Mouse (Mus musculus) induced T-regulatory cell, adult 2 months (primary cell): ENCODE data around the gene Efcab10.

Source experiments
- DNase-seq: peaks from one replicate; pipeline ENCODE4 v3.0.0-alpha.2; 2012; ENCODE audit warnings: low read depth

Efcab10 gene

DNA sequence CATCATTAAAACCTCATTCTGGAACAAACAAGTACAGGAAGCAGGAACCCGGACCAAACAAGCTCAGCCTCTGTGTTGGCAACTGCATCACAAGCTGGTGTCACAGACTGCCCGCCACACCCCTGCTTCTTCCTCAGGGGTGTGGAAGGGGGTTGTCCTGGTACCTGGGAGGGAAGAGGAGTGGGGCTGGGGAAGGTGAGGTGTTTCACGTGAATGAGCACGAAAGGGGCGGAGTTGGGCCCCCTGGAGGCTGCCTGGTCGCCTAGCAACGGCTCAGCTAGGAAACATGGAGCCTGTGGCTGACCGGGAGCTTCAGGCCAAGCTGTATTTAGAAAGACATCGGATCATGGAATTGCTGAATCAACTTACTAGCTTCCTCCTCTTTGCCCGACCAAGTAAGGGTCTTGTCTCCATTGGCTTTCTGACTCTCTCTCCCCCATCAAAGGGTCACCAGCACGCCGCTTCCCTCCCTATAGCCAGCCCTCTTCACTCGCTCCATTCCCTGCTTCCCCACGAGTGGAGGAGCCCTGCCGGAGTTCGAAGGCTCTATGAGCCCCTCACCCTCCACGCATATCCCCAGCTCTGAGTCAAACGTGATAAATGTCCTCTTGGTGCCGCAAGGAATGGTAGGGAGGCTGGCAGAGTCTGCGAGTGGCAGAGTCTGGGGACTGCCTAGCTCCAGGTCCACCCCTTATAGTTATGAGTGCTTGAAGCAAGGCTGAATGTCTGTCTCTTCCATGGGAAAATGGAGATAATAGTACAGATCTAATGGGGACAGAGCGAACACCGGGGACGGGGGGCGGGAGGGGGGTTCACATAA, at the start of gene Efcab10:
Gene Efcab10 (plus strand): TSS at position 51 of the 820 bp plus-strand sequence.
- DNase-seq: no peak

DNA sequence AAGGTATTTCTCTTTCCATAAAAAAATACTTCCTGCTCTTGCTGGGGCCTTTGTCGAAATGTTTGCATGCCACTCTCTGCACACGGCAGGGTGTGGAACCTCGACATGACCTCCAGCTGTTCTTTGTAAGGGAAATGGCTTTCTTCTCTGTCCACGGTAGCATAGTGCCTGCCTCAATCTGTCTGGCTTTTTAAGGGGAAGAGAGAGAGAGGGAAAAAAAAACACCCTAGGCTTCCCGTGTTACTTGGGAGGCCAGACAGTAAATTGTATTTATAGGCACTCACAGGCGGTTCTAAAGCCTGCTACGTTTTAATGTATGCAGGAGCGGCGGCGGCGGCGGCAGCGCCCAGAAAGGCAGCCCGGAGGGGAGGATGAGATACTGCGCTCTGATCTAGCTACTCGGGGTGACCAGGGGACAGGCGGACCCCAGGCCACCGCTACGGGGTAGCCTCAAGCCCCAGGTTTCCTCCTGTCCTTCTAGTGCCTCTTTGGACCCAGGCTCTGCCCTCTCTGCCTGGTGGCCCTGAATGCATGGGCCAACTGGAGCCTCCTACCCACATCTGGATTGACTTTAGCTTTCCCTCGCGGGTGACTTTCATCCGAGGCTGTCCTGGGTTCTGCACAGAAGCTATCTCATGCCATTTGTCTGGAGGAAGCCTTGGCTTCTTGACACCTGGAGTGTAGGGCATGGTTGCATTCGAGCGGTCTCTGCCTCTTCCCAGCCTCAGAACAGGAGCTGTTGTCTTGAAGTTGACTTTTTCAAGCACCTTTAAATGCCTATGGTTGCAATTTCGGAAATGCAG, 49.5 kb upstream of the Efcab10 start:
- no peak for DNase-seq

DNA sequence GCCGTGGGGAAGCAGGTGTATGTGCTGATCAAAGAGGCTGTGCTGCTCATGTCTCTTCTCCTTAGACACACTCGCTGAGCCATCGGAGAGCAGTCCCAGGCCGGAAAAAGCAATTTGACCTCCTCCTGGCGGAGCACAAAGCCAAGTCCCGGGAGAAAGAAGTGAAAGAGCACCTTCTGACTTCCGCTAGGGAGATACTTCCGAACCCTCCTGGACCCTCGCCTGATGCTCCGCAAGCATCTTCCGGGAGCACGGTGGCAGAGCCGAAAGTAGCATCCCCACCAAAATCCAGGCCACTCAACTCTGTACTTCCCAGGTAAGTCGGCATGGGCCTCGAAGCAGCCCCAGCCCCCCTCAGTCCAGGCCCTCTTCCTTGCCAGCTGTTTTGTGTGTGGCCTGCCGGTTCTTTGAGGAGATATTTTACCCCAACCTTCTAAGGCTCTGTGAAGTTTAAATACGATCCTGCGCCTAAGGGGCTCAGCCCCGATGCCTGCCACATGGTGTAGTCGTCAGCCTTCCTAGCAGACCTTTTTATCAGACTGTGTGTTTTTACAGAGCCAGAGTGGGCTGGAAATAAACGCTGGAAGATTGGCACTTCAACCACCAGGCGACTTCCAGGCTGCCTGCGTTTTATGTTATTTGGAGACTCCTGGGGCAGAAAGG, 48.8 kb upstream of the Efcab10 start:
- DNase-seq: no peak

DNA sequence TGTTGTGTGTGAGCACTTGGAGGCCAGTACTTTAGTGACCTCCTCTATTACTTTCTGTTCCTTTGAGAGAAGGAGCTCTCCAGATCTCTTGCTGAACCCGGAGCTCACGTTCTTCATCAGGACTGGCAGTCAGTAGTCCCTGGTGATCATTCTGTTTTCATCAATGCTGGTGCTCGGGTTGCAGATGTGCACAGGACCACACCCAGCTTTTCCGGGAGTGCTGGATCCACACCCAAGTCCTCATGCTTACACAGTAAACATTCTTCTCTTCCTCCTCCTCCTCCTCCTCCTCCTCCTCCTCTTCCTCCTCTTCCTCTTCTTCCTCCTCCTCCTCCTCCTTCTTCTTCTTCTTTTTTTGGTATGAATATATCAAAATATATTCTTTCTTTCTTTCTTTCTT, 42.0 kb upstream of the Efcab10 start:
- DNase-seq: no peak

DNA sequence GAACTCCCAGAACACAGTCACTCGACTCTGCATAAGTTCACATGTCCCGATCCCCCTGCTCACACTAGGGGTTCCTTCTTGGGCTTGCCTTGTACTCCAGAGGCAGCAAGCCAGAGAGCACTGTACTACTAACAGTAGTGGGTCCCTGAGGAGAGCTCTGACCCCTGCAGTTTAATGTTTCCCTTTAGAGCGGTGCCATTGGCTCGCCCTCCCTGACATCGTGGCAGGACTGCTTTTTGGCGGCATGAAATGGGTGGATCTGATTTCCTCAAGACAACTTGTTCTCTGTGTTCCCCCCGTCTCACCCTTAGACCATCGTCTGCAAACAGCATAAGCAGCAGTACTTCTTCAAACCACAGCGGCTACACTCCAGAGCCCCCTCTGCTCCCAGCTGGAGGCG, 36.3 kb upstream of the Efcab10 start:
- no peak for DNase-seq

DNA sequence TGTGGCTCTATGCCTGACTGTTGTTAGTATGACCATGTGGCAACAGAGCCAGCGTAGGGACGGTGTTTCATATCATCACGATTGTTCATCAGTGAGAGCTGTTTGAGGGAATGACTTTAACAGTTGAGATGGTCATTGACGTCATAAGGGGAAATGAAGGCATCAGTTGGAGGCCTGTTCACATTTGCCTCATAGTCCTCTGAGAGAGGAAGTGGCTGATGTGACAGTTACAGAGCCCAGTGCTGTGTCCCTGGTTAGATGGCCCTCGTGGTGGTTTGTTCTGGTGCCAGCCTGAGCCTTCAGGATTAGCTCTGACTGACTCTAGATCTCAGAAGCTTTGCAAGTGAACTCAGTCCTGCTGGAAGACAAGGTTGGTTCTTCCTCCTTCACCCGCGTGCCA, 35.4 kb upstream of the Efcab10 start:
- DNase-seq: no peak

DNA sequence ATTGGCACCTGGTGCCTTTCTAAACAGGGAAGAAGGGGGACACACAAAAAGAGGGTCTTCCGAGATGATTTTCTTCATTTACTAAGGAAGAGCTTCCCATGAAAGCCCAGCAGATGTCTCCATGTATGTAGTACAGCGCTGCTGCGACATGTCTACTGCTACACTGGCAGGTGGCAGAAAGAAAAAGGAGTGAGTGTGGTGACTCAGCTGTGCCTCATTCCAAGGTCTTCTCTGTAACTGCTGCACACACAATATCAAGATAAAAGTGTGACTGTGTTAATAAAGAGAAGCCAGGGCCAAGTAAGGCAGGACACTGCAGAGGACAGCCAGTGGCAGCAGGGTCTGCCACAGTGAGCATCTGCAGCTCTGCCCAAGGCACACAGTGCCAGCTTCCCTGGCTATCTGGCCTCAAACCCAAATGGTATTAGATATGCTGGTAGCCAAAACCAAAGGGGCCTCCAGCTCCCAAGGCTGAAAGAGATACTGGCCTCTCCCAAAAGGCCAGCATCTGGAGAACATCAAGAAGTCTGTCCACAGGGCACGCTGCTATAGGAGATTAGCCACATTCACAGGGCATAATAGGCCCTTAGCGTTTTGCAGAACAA, 34.7 kb upstream of the Efcab10 start:
- no peak for DNase-seq

DNA sequence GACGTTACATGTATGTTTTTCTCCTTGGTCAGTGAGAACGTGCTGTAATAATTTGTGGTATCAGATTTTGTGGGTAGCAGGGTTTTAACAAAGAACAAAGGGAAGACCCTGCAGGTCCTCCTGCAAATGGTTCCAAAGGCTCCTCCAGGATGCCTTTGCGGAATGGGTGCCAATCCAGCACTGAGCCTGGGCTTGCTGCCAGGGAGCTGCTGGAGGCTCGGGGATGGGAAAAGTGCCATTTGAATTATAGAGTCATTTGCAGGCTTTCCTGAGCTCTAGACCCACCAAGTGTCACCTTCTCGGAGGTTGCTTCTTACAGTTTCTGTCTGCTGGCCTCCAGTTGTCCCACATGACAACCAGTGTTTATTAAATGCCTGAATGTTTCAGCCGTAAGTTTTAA, 33.9 kb upstream of the Efcab10 start:
- DNase-seq: no peak

DNA sequence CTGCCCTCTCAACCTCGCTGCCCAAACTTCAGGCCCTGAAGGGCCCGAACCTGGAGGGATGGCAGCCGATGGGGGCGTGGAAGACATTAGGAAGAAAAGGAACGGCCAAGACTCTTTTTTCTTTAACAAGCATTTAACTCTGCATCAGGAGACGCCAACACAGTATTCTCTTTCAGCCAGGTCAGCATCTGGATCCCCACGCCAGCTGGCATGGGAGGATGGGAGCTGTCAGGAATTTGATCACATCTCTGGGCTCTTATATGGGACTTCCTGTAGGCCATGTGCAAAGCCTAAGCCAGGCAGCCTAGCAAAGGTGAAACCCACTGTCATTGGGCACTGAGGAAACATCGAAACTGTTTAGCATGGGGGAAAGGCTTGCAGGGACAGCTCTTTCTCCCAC, 30.1 kb upstream of the Efcab10 start:
- DNase-seq: no peak

DNA sequence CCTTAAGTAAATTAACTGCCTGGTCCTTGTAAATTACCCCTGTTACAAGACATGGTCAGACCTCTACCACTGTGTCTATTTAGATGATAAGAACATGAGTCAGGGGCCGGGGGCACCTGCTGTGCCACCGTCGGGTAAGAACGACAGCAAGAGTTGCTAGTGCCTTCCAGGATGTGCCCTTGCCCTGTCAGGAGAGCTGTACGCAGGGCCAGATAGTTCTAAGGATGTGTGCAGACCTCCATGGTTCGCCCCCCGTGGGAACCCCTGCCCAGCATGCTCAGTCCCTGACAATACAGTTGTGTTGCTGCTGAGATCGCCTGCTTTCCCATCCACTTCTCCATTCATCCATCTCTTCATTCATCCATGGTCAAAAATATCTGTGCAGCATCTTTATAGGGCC, 29.5 kb upstream of the Efcab10 start:
- no peak for DNase-seq

DNA sequence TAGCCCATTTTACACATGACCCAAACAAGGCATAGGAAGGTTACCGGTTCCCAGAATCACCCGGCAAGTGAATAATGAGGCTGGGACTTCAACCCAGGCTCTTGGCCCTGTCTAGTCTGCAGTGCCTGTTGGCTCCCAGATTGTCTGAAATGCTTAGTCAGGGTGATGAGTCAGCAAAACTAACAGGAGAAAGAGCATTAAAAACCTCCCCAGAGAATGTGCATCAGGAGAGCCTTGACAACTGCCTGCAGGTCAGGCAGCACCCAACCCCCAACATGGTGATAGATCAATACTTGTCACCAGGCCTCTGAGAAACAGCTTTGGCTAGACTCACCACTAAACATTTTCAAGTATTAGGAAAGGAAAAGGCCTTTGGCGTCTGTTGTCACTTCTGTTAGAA, 25.1 kb upstream of the Efcab10 start:
- DNase-seq: no peak

DNA sequence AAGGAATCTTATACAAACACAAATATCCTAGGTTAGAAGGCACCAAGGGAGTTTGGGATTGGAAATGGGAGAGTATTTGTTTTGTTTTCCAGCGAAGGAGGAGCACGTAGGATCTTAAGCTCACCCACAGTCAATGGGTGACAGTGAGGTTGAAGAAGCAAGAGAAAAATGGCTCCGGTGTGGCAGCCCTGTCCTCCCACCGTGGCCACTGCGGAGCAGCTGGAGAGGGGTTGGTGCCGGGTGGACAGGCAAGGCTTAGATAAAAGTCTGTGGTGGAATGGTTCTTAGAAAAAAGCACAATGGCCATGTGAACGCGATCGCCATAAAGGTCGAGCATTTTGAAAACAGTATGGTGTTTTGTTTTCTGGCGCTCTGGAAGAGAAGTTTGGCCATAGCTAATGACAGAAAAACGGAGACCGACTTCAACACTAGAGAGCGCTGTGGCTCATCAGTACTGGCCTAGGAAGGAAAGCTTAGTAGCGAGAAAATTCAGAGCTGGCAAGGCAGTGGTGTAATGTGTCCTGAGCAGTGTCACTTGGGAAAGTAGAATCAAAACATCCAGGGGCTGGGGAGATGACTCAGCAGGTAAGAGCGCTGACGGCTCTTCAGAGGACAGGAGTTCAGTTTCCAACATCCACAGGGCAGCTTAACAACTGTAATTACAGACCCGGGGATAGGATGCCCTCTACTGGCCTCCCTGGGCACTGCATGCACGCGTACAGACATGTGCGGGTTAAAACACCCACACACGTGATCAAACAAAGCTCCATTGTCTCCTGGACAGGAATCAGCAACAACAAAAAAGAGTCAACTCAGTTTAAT, 14.8 kb upstream of the Efcab10 start:
- peak; percentile 90 for DNase-seq

DNA sequence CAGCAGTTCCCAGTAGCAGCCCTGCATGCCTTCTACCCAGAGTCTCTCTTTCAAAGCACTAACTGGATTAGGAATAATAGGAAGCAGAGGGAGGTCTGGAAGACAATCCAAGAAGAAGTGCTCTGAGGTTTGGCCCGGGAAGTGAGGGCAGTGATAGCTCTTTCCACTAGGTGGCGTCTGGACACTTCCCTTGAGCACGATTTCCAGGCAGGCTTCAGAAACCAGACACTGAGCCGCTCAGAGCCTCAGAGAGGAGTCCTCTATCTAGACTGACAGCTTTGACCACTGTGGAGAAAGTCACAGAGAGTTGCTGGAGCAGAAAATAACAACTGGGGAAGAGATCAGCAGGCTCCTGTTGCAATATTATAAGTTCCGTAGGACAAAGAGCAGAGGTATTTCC, 5.8 kb upstream of the Efcab10 start:
- peak; percentile 80 for DNase-seq

DNA sequence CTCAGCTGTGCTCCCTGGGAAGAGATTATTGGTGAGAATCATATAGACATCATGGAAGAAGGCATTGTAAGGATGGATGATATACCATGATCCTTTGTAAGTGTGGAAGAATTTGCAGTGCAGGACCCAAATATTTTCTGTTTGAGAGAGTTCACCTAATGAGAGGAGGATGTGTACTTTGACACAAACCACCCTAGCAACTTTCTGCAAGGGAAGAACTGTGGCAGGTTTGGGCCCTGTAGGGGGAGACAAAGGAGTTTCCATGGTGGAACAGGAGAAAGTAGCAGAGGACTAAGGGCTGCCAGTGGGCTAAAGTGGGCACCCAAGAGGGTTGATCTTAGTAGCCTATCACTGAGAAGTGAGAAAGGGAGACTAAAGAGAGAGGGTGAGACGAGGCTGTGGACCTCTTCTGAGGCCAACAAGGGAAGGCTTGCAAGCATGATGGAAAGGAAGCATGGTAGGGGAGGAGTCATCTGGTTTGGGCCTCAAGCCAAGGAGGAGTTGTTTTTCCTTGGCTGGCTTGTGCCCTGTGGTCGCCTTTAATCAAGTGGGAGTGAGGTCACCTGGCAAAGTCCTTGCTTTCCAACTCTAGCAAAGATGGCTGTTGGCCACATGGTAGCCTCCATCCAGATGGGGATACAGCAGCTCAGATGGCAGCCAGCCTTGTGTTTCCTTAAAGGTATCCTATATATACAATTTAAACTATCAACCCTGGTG, 3.7 kb upstream of the Efcab10 start:
- no peak for DNase-seq

DNA sequence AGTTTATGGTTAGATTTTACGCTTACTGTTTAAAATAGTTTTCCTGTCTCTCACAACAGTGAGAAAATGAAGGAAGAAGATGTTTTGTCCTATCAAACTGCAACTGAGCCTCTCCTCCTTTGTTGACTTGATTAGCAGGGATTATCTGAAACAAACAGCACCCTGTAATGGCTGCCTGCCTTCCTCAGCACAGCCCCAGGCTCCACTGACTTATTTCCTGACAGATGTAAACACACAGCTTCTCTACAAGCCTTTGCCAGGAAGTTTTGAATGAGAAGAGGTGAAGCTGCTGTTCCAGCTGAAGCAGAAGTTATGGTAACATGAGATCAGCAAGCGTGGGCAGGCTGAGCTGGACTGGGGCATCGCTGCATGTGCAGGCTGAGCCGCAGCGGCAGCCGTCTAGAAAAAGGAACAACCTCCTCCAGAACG, 8.6 kb downstream of the Efcab10 start:
- no peak for DNase-seq

DNA sequence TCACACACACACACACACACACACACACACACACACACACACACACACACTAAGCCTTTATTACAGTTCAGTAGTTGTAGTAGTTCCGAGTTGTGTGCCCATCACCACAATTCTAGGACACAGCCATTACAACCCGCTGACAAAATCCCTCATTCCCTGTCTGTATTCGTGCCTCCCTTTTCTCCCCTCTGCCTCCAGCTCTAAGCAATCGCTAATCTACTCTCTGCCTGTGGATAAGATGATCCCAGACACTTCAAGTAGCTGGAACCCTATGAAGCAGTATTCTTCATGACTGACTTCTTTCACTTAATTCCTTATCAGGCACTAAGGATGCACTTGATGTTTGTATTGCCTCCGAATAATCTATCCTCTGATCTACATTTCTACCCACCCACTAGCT, 10.3 kb downstream of the Efcab10 start:
- DNase-seq: no peak

DNA sequence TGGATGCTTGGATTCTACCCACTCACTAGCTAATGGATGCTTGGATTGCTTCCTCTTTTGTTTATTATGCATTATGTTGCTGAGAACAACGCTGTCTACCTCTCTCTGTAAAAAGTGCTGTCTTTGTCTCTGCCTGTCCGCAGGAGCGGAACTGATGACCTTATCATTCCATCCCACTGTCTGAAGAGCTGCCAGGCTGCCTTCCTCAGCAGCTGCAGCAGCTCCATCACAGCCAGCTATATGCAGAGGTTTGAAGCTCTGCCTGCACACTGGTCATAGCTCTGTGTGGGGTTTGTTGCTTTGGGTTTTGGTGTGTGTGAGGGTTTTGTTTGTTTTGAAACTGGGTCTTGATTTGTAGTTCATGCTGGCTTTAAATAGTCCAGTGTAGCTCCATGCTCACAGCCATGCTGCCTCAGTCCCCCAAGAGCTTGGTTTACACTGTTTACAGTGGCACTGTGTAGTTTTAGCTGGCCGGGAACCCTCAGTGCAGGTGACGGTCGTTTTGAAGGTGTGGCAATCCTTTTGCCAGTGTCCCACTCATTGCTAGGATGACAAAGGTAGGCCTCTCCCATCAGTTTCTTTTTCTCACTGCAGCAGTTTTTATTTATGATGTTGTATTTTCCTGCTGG, 10.9 kb downstream of the Efcab10 start:
- no peak for DNase-seq

DNA sequence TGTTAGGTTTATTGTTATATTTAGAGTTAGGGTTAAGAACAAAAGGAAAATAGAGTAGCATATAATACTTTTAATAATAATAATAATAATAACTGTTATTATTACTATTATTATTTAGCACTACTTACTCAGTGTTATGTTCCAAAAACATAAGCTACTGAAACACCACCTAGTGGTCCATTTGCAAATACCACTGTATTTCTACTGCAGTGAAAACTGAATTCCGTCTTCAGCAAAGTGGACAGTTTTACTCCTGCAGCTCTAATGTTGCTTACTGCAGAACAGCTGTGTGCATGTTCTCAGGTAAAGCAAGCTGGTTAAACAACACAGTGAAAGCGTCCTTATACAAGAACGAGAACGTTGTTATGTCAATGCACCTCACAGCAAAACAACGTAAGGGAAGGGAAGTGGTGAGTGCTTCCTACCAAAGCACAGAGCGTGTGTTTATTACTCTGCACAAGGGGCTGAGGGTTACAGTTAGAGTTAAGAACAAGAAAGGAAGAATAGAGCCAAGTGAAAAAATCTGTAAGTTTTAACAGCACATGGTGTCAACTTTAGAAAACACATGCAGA, 17.0 kb downstream of the Efcab10 start:
- peak; percentile 42 for DNase-seq

DNA sequence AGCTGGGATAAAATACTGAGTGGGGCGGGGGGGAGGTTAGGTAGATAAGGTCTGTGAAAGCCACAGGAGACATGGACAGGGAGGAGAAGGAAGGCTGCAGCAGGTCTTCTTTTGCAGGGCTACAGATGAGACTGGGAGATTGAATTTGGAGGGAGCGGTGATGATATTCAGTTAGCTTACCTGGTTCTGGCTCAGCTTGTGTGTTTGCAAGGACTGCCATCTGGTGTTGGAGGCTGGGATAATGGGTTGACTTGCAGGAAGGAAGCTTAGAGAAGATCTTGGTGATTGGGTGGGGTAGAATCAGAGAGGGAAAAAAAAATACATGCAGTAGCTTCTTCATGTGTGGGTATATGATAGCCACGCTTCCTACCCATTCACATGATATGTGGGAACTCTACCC, 29.7 kb downstream of the Efcab10 start:
- peak; percentile 72 for DNase-seq

DNA sequence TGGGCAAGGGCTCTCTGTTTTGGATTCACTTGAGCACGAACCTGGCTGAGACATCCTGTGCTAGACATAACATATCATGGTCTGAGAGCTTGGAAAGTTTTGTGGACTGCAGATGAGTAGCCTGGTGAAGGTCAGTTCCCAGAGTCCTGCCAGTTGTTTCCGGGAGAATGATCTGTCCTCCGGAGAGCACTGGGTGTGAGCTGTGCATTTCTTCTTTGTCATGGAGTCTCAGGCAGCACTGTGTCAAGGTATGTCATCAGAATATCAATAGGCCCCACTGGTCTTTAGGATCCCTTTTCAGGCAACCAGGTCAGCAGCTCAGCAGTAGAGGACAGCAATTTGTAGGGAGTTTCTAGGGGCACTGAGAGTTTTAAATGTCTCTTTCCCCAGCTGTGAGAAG, 32.6 kb downstream of the Efcab10 start:
- DNase-seq: no peak
